Mouse (Mus musculus) ovary, postnatal 14 days (tissue): ENCODE data around the gene Olfr560.

ENCODE experiments used
- DNase-seq: peaks from one replicate; pipeline ENCODE4 v3.0.0; 2022; ENCODE audit warnings: low spot score

Olfr560 gene

GRCm38 (mm10) chr7:102759266-102759665 lies at the start of gene Olfr560, which contains the start of gene Olfr78:
TSS of gene Olfr560 (minus strand) at chr7:102759366.
TSS of gene Olfr78 (minus strand) at chr7:102759471.
- DNase-seq: no peak

- no peak for DNase-seq
Observed at GRCm38 (mm10) chr7:102803180-102803579, 44.0 kb upstream of the Olfr560 start, which contains the start of gene Olfr564. TSS of gene Olfr564 (plus strand) at chr7:102803480.

- no peak for DNase-seq
Observed at GRCm38 (mm10) chr7:102770921-102771320, 11.8 kb upstream of the Olfr560 start, which contains the start of gene Olfr561. TSS of gene Olfr561 (plus strand) at chr7:102771221.

- no peak for DNase-seq
Observed at GRCm38 (mm10) chr7:102752086-102752485, 7.1 kb downstream of the Olfr560 start.

GRCm38 (mm10) chr7:102737705-102738104 lies 21.5 kb downstream of the Olfr560 start:
- no peak for DNase-seq

- no peak for DNase-seq
Observed at GRCm38 (mm10) chr7:102733793-102734192, 25.4 kb downstream of the Olfr560 start.

- no peak for DNase-seq
Observed at GRCm38 (mm10) chr7:102727391-102727790, 31.8 kb downstream of the Olfr560 start, which contains the start of gene Olfr559. TSS of gene Olfr559 (minus strand) at chr7:102727491.

GRCm38 (mm10) chr7:102718970-102719369 lies 40.2 kb downstream of the Olfr560 start, which contains the start of gene Olfr33:
TSS of gene Olfr33 (minus strand) at chr7:102719070.
- DNase-seq: no peak

GRCm38 (mm10) chr7:102701915-102702314 lies 57.3 kb downstream of the Olfr560 start, which contains the start of gene Olfr558:
TSS of gene Olfr558 (plus strand) at chr7:102702215.
- DNase-seq: no peak
